Mouse (Mus musculus) heart, embryonic 16.5 days (tissue): ENCODE data around the gene Actn3. TPM values are rescaled to one million over a fixed set of nuclear protein-coding genes. Genes with fewer than 3 reads are reported as not detected.
A peak's percentile ranks its signal among the peaks of the same experiment; 100 is the strongest.
"Not testable (repeated sequence)": the region's sequence is repeated elsewhere in the genome, so short reads cannot be mapped to it uniquely, and the experiment has no call there.

Experiments
- ATAC-seq: fragments of 200-750 bp; cut with Nextera tagmentation; replicated peaks from 2 replicates; pipeline ENCODE4 v1.8.0; 2017; ENCODE audit warnings: moderate number of reproducible peaks; ENCODE audit not compliant: insufficient read depth, low FRiP score; ENCODE audit errors: extremely low read depth
- H3K27ac ChIP-seq: fragments of 300-500 bp; sonication (generic); 2 replicates; pipeline ENCODE4 v1.5.1; 2014; ENCODE audit warnings: mild to moderate bottlenecking, low read length, control low read depth, moderate library complexity
- H3K27me3 ChIP-seq: fragments of 300-500 bp; sonication (generic); 2 replicates; pipeline ENCODE4 v1.6.1; 2014; ENCODE audit warnings: low read length, mixed read lengths; ENCODE audit not compliant: control insufficient read depth, insufficient read depth
- H3K36me3 ChIP-seq: fragments of 300-500 bp; sonication (generic); 2 replicates; pipeline ENCODE4 v1.6.1; 2014; ENCODE audit not compliant: control insufficient read depth, insufficient read depth
- H3K4me1 ChIP-seq: fragments of 300-500 bp; sonication (generic); 2 replicates; pipeline ENCODE4 v1.6.1; 2014; ENCODE audit warnings: low read length, mixed read lengths; ENCODE audit not compliant: control insufficient read depth, insufficient read depth
- H3K4me2 ChIP-seq: fragments of 300-500 bp; sonication (generic); 2 replicates; pipeline ENCODE4 v1.6.1; 2014; ENCODE audit warnings: low read depth, mild to moderate bottlenecking, control low read depth, low read length
- H3K4me3 ChIP-seq: fragments of 300-500 bp; sonication (generic); 2 replicates; pipeline ENCODE4 v1.5.1; 2014; ENCODE audit warnings: mild to moderate bottlenecking, control low read depth, low read length
- H3K9ac ChIP-seq: fragments of 300-500 bp; sonication (generic); 2 replicates; pipeline ENCODE4 v1.6.1; 2014; ENCODE audit warnings: low read length, control low read depth
- H3K9me3 ChIP-seq: fragments of 300-500 bp; sonication (generic); replicated peaks from 2 replicates; pipeline ENCODE4 v1.6.1; 2016; ENCODE audit warnings: low read length; ENCODE audit not compliant: control insufficient read depth
- whole genome bisulfite sequencing: fragments of 180-500 bp; shearing (Covaris S2); extraction: QIAGEN DNeasy Blood & Tissue Kit; methylation state at CpG from one replicate; pipeline ENCODE4 v1.1.7; 2014; 5-methylcytosine and 5-hydroxymethylcytosine counted together
- polyA plus RNA-seq: library from polyadenylated mRNA; unstranded; fragments of >200 nt; fragmentation: Nextera tagmentation; extraction: Ambion mirVana; gene quantifications from 2 replicates; pipeline ENCODE4 v1.2.1, GENCODE M21; 2015

Actn3 gene
- polyA plus RNA-seq, 1 experiment from 2014 or later, result 10.7 TPM

GRCm38 (mm10) chr19:4833977-4834376, 43.7 kb downstream of the Actn3 start:
- Histone ChIP-seq H3K4me1 (peaks cover 5% of the 10 kb centered on the region), H3K4me2 (no peak overlapping the region), H3K27me3 (no peaks in the 10 kb centered on the region), H3K36me3 (peaks cover 4% of the 10 kb centered on the region; the same call in 1 of the 2 replicates), H3K4me3 (no peak overlapping the region), H3K27ac (no peak overlapping the region), H3K9ac (no peak overlapping the region), H3K9me3 (no peaks in the 10 kb centered on the region)
- ATAC-seq, result no peak
- 87% methylated on average over 8 of the region's 8 CpGs for WGBS

DNA sequence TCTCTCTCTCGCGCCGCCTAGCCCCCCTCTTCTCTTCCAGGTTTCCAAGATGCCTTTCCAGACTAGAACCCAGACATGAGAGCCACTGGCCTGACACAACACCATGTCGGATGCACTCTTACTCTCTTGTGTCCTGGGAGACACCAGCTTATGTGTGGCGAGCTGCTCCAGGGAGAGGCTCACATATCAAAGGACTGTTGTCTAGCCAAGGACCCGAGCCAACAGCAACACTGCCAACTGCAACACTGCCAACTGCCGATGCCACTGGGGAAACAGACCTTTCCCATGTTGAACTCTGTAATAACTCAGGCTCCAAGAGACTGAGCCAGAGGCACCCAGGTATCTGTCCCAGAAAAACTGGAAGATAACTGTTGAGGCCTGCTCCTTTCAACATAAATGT, 48.6 kb downstream of the Actn3 start:
- 59% methylated on average over 7 of the region's 7 CpGs for WGBS
- Histone ChIP-seq H3K4me2 (no peak overlapping the region), H3K36me3 (peaks cover 10% of the 10 kb centered on the region), H3K9me3 (no peaks in the 10 kb centered on the region), H3K4me3 (no peak overlapping the region), H3K27ac (no peak overlapping the region), H3K9ac (no peak overlapping the region), H3K4me1 (no peaks in the 10 kb centered on the region), H3K27me3 (no peaks in the 10 kb centered on the region)
- no peak for ATAC-seq

DNA sequence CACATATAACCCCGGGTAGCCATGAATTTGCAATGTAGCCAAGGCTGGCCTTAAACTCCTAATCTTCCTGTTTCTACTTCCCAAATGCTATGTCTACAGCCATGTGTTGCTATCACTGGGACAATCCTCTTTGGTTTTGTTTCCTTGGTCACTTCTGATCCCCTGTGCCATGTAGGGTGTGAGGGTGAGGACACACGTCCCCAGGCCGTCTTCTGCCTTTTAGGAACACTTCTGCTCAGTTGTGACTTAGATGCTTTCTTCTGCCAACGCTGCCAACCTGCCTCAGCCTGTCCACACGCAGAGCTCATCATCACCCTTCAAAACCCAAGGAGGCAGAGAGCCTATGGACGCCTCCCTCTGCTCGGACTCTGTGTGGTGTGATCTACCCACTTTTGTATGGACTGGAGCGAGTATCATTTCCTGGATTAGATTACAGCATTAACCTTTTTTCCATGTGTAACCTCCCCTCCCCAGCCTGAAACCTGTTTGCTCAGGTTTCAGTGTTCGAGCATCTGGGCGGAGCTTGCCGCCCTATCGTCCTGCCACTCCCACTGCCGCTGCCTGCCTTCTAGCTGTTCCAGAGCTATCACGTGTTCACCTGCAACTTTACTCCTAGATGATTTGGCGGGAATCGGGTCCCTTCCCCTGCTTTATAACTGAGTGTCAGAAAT, 49.1 kb downstream of the Actn3 start:
- H3K4me2 ChIP-seq, result no peak overlapping the region

GRCm38 (mm10) chr19:4820678-4821303, 56.9 kb downstream of the Actn3 start:
- 0 out of 2 replicates have a peak, but pooled peaks have one; percentile 37 for ATAC-seq

More for the DNA sequence above, 49.1 kb downstream of the Actn3 start:
- H3K4me1 ChIP-seq, result no peaks in the 10 kb centered on the region
- H3K9ac ChIP-seq, result no peak overlapping the region
- H3K4me3 ChIP-seq, result no peak overlapping the region
- no peaks in the 10 kb centered on the region for H3K9me3 ChIP-seq
- ATAC-seq, result no peak
- H3K27ac ChIP-seq, result no peak overlapping the region
- WGBS, result 56% methylated on average over 16 of the region's 16 CpGs
- no peaks in the 10 kb centered on the region for H3K27me3 ChIP-seq
- H3K36me3 ChIP-seq, result peaks cover 10% of the 10 kb centered on the region

GRCm38 (mm10) chr19:4817182-4817835, 60.4 kb downstream of the Actn3 start:
- no peaks in the 10 kb centered on the region for H3K27me3 ChIP-seq
- H3K4me1 ChIP-seq, result peaks cover 1% of the 10 kb centered on the region
- no peaks in the 10 kb centered on the region for H3K36me3 ChIP-seq
- ATAC-seq, result no peak
- no peak overlapping the region for H3K4me2 ChIP-seq
- no peak overlapping the region for H3K4me3 ChIP-seq
- no peak overlapping the region for H3K9ac ChIP-seq
- 0 out of 2 replicates have a peak, but pooled peaks cover 4% of the 10 kb centered on the region for H3K9me3 ChIP-seq
- WGBS, result 47% methylated on average over 1 of the region's 1 CpGs
- H3K27ac ChIP-seq, result no peak overlapping the region

More at GRCm38 (mm10) chr19:4820678-4821303, 56.9 kb downstream of the Actn3 start:
- H3K9me3 ChIP-seq, result 0 out of 2 replicates have a peak, but pooled peaks cover under 1% of the 10 kb centered on the region
- H3K36me3 ChIP-seq, result peaks cover 6% of the 10 kb centered on the region
- WGBS, result 45% methylated on average over 5 of the region's 5 CpGs
- no peak overlapping the region for H3K9ac ChIP-seq
- H3K4me3 ChIP-seq, result no peak overlapping the region
- no peaks in the 10 kb centered on the region for H3K27me3 ChIP-seq
- no peak overlapping the region for H3K4me2 ChIP-seq
- H3K27ac ChIP-seq, result no peak overlapping the region
- H3K4me1 ChIP-seq, result no peaks in the 10 kb centered on the region

DNA sequence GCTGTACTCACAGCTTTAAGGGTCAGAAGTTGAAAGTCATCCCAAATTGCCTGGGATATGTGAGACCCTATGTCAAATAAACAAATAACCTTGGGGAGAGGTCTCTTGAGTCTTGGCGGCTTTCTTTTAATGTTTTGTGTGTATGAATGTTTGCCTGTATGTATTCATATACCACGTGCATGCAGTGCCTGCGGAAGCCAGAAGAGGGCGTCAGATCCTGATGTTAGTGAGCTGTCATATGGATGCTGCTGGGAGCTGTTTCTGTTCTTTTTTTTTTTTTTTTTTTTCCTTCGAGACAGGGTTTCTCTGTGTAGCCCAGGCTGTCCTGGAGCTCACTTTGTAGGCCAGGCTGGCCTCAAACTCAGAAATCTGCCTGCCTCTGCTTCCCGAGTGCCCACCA, 64.7 kb downstream of the Actn3 start:
- no peaks in the 10 kb centered on the region for H3K36me3 ChIP-seq
- no peaks in the 10 kb centered on the region for H3K27me3 ChIP-seq
- no peak overlapping the region for H3K27ac ChIP-seq
- 79% methylated on average over 6 of the region's 6 CpGs for WGBS
- H3K9me3 ChIP-seq, result 0 out of 2 replicates have a peak, but pooled peaks cover 4% of the 10 kb centered on the region
- H3K4me3 ChIP-seq, result no peak overlapping the region
- no peak overlapping the region for H3K9ac ChIP-seq
- no peak overlapping the region for H3K4me2 ChIP-seq
- no peak for ATAC-seq
- peaks cover 21% of the 10 kb centered on the region for H3K4me1 ChIP-seq

GRCm38 (mm10) chr19:4812334-4812949, 65.3 kb downstream of the Actn3 start:
- peak overlapping the region; percentile 97 for H3K27ac ChIP-seq
- 74% methylated on average over 8 of the region's 8 CpGs for WGBS
- not testable (repeated sequence) for H3K36me3 ChIP-seq, ATAC-seq, H3K27me3 ChIP-seq, H3K9me3 ChIP-seq
- H3K4me1 ChIP-seq, result peaks cover 21% of the 10 kb centered on the region
- peak overlapping the region; percentile 95 for H3K4me3 ChIP-seq
- H3K9ac ChIP-seq, result peak overlapping the region; percentile 97
- H3K4me2 ChIP-seq, result peak overlapping the region; percentile 75

DNA sequence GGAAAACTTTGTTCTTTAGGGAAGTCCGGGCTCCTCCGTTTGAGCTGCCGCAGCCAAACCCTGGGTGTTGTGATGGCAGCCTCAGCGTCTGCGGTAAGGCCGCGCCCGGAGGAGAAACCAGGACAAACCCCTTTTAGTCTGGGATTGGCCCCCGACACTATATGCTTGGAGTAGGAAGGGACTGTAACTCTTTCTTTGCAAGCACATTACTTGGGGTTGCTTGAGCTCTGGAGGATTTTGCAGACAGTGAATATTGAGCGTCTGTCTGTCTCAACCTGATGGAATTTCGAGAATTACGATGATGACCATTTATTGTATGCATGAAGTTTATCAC, 65.8 kb downstream of the Actn3 start:
- Histone ChIP-seq H3K27me3 (no peaks in the 10 kb centered on the region), H3K4me2 (peak overlapping the region; percentile 75), H3K36me3 (no peaks in the 10 kb centered on the region), H3K27ac (peak overlapping the region; percentile 97), H3K9me3 (0 out of 2 replicates have a peak, but pooled peaks cover 4% of the 10 kb centered on the region), H3K4me1 (peaks cover 21% of the 10 kb centered on the region), H3K4me3 (peak overlapping the region; percentile 95), H3K9ac (peak overlapping the region; percentile 97)
- WGBS, result 2% methylated on average over 12 of the region's 12 CpGs
- ATAC-seq, result peak; percentile 20; the same call in 1 of the 2 replicates
